Mouse (Mus musculus): ENCODE measurements around the gene Lrrfip2. TPM values are rescaled to one million over a fixed set of nuclear protein-coding genes. Genes with fewer than 3 reads are reported as not detected.

Lrrfip2 gene
- polyA plus RNA-seq, 1 experiment from 2014 or later = 39.6 TPM

GRCm38 (mm10) chr9:111149188-111149945, 32.0 kb downstream of the Lrrfip2 start:
- no peak for TF ChIP-seq CTCF (IDR thresholded peaks at IDR 0.05; ENCODE audit: low read depth)
- Histone ChIP-seq H3K9ac (ENCODE audit: low read depth, low read length) (no peak overlapping the region), H3K4me3 (replicated peaks; ENCODE audit: low read depth, low read length) (no peak overlapping the region), H3K4me2 (ENCODE audit: low read length) (no peak overlapping the region; the same call in 1 of the 2 replicates), H3K27ac (peak overlapping the region; percentile 25; the same call in 1 of the 2 replicates), H3K4me1 (replicated peaks; ENCODE audit: insufficient read depth, low read length) (peaks cover 25% of the 10 kb centered on the region), H3K9me3 (replicated peaks; ENCODE audit: low read length) (no peaks in the 10 kb centered on the region), H3K27me3 (ENCODE audit: insufficient read depth, low read length) (no peaks in the 10 kb centered on the region), H3K36me3 (ENCODE audit: insufficient read depth, low read length) (no peaks in the 10 kb centered on the region)
- DNase-seq (ENCODE audit: low spot score) (peak; percentile 86), ATAC-seq (replicated peaks; ENCODE audit: low FRiP score, low read depth) (peak; percentile 84)
- 24% methylated on average over 5 of the region's 5 CpGs for WGBS

- Histone ChIP-seq H3K9ac (ENCODE audit: low read depth, low read length) (no peak overlapping the region), H3K27ac (no peak overlapping the region), H3K36me3 (ENCODE audit: insufficient read depth, low read length) (no peaks in the 10 kb centered on the region), H3K4me3 (replicated peaks; ENCODE audit: low read depth, low read length) (no peak overlapping the region), H3K9me3 (replicated peaks; ENCODE audit: low read length) (no peaks in the 10 kb centered on the region), H3K27me3 (ENCODE audit: insufficient read depth, low read length) (no peaks in the 10 kb centered on the region), H3K4me1 (replicated peaks; ENCODE audit: insufficient read depth, low read length) (peaks cover 17% of the 10 kb centered on the region), H3K4me2 (ENCODE audit: low read length) (no peak overlapping the region)
- no peak for TF ChIP-seq CTCF (IDR thresholded peaks at IDR 0.05; ENCODE audit: low read depth)
- no peak for ATAC-seq (replicated peaks; ENCODE audit: low FRiP score, low read depth)
- 96% methylated on average over 2 of the region's 2 CpGs for WGBS
- no peak for DNase-seq (ENCODE audit: low spot score)
These were observed 35.0 kb downstream of the Lrrfip2 start for GRCm38 (mm10) chr9:111152314-111152897.

- no peak overlapping the region for H3K4me3 ChIP-seq (replicated peaks; ENCODE audit: low read depth, low read length)
- H3K27me3 ChIP-seq (ENCODE audit: insufficient read depth, low read length) = no peaks in the 10 kb centered on the region
- ATAC-seq (replicated peaks; ENCODE audit: low FRiP score, low read depth) (no peak), DNase-seq (ENCODE audit: low spot score) (no peak)
- no peak overlapping the region for H3K9ac ChIP-seq (ENCODE audit: low read depth, low read length)
- H3K27ac ChIP-seq = no peak overlapping the region
- H3K9me3 ChIP-seq (replicated peaks; ENCODE audit: low read length) = no peaks in the 10 kb centered on the region
- H3K4me2 ChIP-seq (ENCODE audit: low read length) = no peak overlapping the region
- TF ChIP-seq CTCF (IDR thresholded peaks at IDR 0.05; ENCODE audit: low read depth) = no peak
- peaks cover 17% of the 10 kb centered on the region for H3K4me1 ChIP-seq (replicated peaks; ENCODE audit: insufficient read depth, low read length)
- H3K36me3 ChIP-seq (ENCODE audit: insufficient read depth, low read length) = no peaks in the 10 kb centered on the region
- 93% methylated on average over 3 of the region's 3 CpGs for WGBS
These were observed 35.6 kb downstream of the Lrrfip2 start for GRCm38 (mm10) chr9:111153026-111153425.

- no peaks in the 10 kb centered on the region for H3K4me1 ChIP-seq (replicated peaks; ENCODE audit: insufficient read depth, low read length)
- no peak for ATAC-seq (replicated peaks; ENCODE audit: low FRiP score, low read depth)
- no peaks in the 10 kb centered on the region for H3K27me3 ChIP-seq (ENCODE audit: insufficient read depth, low read length)
- H3K4me2 ChIP-seq (ENCODE audit: low read length) = no peak overlapping the region
- TF ChIP-seq CTCF (IDR thresholded peaks at IDR 0.05; ENCODE audit: low read depth) = peak; percentile 16; the same call in 1 of the 2 replicates
- H3K9me3 ChIP-seq (replicated peaks; ENCODE audit: low read length) = no peaks in the 10 kb centered on the region
- no peak overlapping the region for H3K27ac ChIP-seq
- no peak overlapping the region for H3K4me3 ChIP-seq (replicated peaks; ENCODE audit: low read depth, low read length)
- WGBS = 90% methylated on average over 11 of the region's 11 CpGs
- no peaks in the 10 kb centered on the region for H3K36me3 ChIP-seq (ENCODE audit: insufficient read depth, low read length)
- H3K9ac ChIP-seq (ENCODE audit: low read depth, low read length) = no peak overlapping the region
- DNase-seq (ENCODE audit: low spot score) = no peak
These were observed 38.5 kb downstream of the Lrrfip2 start for GRCm38 (mm10) chr9:111155764-111156458.

- WGBS = 95% methylated on average over 1 of the region's 1 CpGs
- Histone ChIP-seq H3K27ac (no peak overlapping the region), H3K36me3 (ENCODE audit: insufficient read depth, low read length) (0 out of 2 replicates have a peak, but pooled peaks cover 4% of the 10 kb centered on the region), H3K4me2 (ENCODE audit: low read length) (no peak overlapping the region), H3K9me3 (replicated peaks; ENCODE audit: low read length) (no peaks in the 10 kb centered on the region), H3K4me3 (replicated peaks; ENCODE audit: low read depth, low read length) (no peak overlapping the region), H3K27me3 (ENCODE audit: insufficient read depth, low read length) (no peaks in the 10 kb centered on the region), H3K9ac (ENCODE audit: low read depth, low read length) (no peak overlapping the region), H3K4me1 (replicated peaks; ENCODE audit: insufficient read depth, low read length) (no peaks in the 10 kb centered on the region)
- no peak for DNase-seq (ENCODE audit: low spot score)
- ATAC-seq (replicated peaks; ENCODE audit: low FRiP score, low read depth) = no peak
- TF ChIP-seq CTCF (IDR thresholded peaks at IDR 0.05; ENCODE audit: low read depth) = no peak
These were observed 42.2 kb downstream of the Lrrfip2 start for GRCm38 (mm10) chr9:111159562-111159961.

GRCm38 (mm10) chr9:111161213-111161612, 43.8 kb downstream of the Lrrfip2 start:
- Histone ChIP-seq H3K9me3 (replicated peaks; ENCODE audit: low read length) (no peaks in the 10 kb centered on the region), H3K4me3 (replicated peaks; ENCODE audit: low read depth, low read length) (no peak overlapping the region), H3K4me2 (ENCODE audit: low read length) (no peak overlapping the region), H3K4me1 (replicated peaks; ENCODE audit: insufficient read depth, low read length) (no peaks in the 10 kb centered on the region), H3K36me3 (ENCODE audit: insufficient read depth, low read length) (0 out of 2 replicates have a peak, but pooled peaks cover 4% of the 10 kb centered on the region), H3K9ac (ENCODE audit: low read depth, low read length) (no peak overlapping the region), H3K27me3 (ENCODE audit: insufficient read depth, low read length) (no peaks in the 10 kb centered on the region), H3K27ac (no peak overlapping the region)
- 69% methylated on average over 14 of the region's 14 CpGs for WGBS
- DNase-seq (ENCODE audit: low spot score) (no peak), ATAC-seq (replicated peaks; ENCODE audit: low FRiP score, low read depth) (no peak)
- no peak for TF ChIP-seq CTCF (IDR thresholded peaks at IDR 0.05; ENCODE audit: low read depth)
